Mouse (Mus musculus) embryonic fibroblast, embryonic 13.5 days (primary cell): ENCODE results near the gene Slc7a6. TPM values are rescaled to one million over a fixed set of nuclear protein-coding genes. Genes with fewer than 3 reads are reported as not detected.
A peak's percentile ranks its signal among the peaks of the same experiment; 100 is the strongest.
"Not testable (repeated sequence)": the region's sequence is repeated elsewhere in the genome, so short reads cannot be mapped to it uniquely, and the experiment has no call there.

ENCODE experiments used
- H3K27ac ChIP-seq: 2 replicates; pipeline ENCODE4 v1.5.1; 2012; ENCODE audit warnings: low read length, control low read depth, inconsistent platforms; ENCODE audit not compliant: insufficient read depth
- H3K4me1 ChIP-seq: 2 replicates; pipeline ENCODE4 v1.6.1; 2011; ENCODE audit warnings: low read length; ENCODE audit not compliant: control insufficient read depth, insufficient read depth
- H3K4me3 ChIP-seq: 2 replicates; pipeline ENCODE4 v1.5.1; 2011; ENCODE audit warnings: mild to moderate bottlenecking, control low read depth, low read length; ENCODE audit not compliant: insufficient read depth
- CTCF ChIP-seq: IDR thresholded peaks from 2 replicates; pipeline ENCODE4 v1.5.1; 2011; ENCODE audit warnings: mild to moderate bottlenecking, control low read depth, low read length, moderate library complexity, borderline replicate concordance; ENCODE audit not compliant: insufficient read depth
- POLR2A ChIP-seq: IDR thresholded peaks from 2 replicates; pipeline ENCODE4 v1.6.1; 2011; ENCODE audit warnings: low read depth, mild to moderate bottlenecking, control low read depth, low read length, moderate library complexity
- polyA plus RNA-seq: library from polyadenylated mRNA; stranded (reverse); fragments of >200 nt; gene quantifications from 2 replicates; pipeline ENCODE4 v1.2.4, GENCODE M21; 2011; ENCODE audit warnings: low read depth; ENCODE audit not compliant: missing spikeins, insufficient read length

The Slc7a6 gene
- polyA plus RNA-seq, 1 experiment, result 57.4 TPM

GRCm38 (mm10) chr8:106185628-106186270 is 17.1 kb downstream of the Slc7a6 start:
- no peaks in the 10 kb centered on the region; the same call in 1 of the 2 replicates for H3K4me1 ChIP-seq
- no peak overlapping the region for H3K4me3 ChIP-seq
- no peak for TF ChIP-seq CTCF
- TF ChIP-seq POLR2A, result no peak
- peak overlapping the region; percentile 66 for H3K27ac ChIP-seq

- no peak for TF ChIP-seq POLR2A
- TF ChIP-seq CTCF, result no peak
- Histone ChIP-seq H3K4me3 (no peak overlapping the region), H3K4me1 (no peaks in the 10 kb centered on the region; the same call in 1 of the 2 replicates), H3K27ac (peak overlapping the region; percentile 66)
These were observed 17.7 kb downstream of the Slc7a6 start for GRCm38 (mm10) chr8:106186394-106186793.

- TF ChIP-seq POLR2A (no peak), CTCF (no peak)
These were observed 20.5 kb downstream of the Slc7a6 start for GRCm38 (mm10) chr8:106189162-106189561.

GRCm38 (mm10) chr8:106191639-106192038 is 23.0 kb downstream of the Slc7a6 start:
- no peaks in the 10 kb centered on the region for H3K4me1 ChIP-seq
- no peak overlapping the region for H3K27ac ChIP-seq
- TF ChIP-seq POLR2A (no peak), CTCF (no peak)
- no peak overlapping the region for H3K4me3 ChIP-seq

More at GRCm38 (mm10) chr8:106189162-106189561, 20.5 kb downstream of the Slc7a6 start:
- Histone ChIP-seq H3K27ac (no peak overlapping the region), H3K4me3 (no peak overlapping the region), H3K4me1 (no peaks in the 10 kb centered on the region; the same call in 1 of the 2 replicates)

GRCm38 (mm10) chr8:106193162-106193561 is 24.5 kb downstream of the Slc7a6 start:
- peaks cover 2% of the 10 kb centered on the region for H3K4me1 ChIP-seq
- no peak overlapping the region for H3K4me3 ChIP-seq
- TF ChIP-seq POLR2A (no peak), CTCF (no peak)
- no peak overlapping the region for H3K27ac ChIP-seq

- Histone ChIP-seq H3K4me1 (peaks cover 8% of the 10 kb centered on the region), H3K4me3 (no peak overlapping the region), H3K27ac (no peak overlapping the region)
- TF ChIP-seq CTCF (no peak), POLR2A (no peak)
These were observed 25.4 kb downstream of the Slc7a6 start for GRCm38 (mm10) chr8:106194062-106194461.

- peaks cover 8% of the 10 kb centered on the region for H3K4me1 ChIP-seq
- no peak overlapping the region for H3K4me3 ChIP-seq
- H3K27ac ChIP-seq, result peak overlapping the region; percentile 64
- no peak for TF ChIP-seq POLR2A
- TF ChIP-seq CTCF, result no peak
These were observed 30.1 kb downstream of the Slc7a6 start for GRCm38 (mm10) chr8:106198741-106199140.

GRCm38 (mm10) chr8:106199596-106199995 is 30.9 kb downstream of the Slc7a6 start:
- H3K4me3 ChIP-seq, H3K4me1 ChIP-seq: not testable (repeated sequence)

GRCm38 (mm10) chr8:106210035-106210731 is 41.5 kb downstream of the Slc7a6 start:
- Histone ChIP-seq H3K4me1 (no peaks in the 10 kb centered on the region), H3K4me3 (peak overlapping the region; percentile 87), H3K27ac (peak overlapping the region; percentile 76)
- TF ChIP-seq POLR2A, result peak; percentile 67
- TF ChIP-seq CTCF, result no peak

More at GRCm38 (mm10) chr8:106199596-106199995, 30.9 kb downstream of the Slc7a6 start:
- H3K27ac ChIP-seq, result not testable (repeated sequence)

GRCm38 (mm10) chr8:106210821-106211345 is 42.2 kb downstream of the Slc7a6 start, which contains the start of the genes Slc7a6os and Prmt7:
Slc7a6os (minus strand) TSS chr8:106210935.
Prmt7 (plus strand) TSS chr8:106210936.
- peak within 1 kb of the TSS; percentile 76 for H3K27ac ChIP-seq
- TF ChIP-seq CTCF (no peak), POLR2A (peak; percentile 97)
- H3K4me1 ChIP-seq, result no peaks in the 10 kb centered on the region

More at GRCm38 (mm10) chr8:106210821-106211345, 42.2 kb downstream of the Slc7a6 start, which contains the start of the genes Slc7a6os and Prmt7:
- H3K4me3 ChIP-seq, result peak within 1 kb of the TSS; percentile 87
